Mouse (Mus musculus): ENCODE results near the gene Surf2.

DNA sequence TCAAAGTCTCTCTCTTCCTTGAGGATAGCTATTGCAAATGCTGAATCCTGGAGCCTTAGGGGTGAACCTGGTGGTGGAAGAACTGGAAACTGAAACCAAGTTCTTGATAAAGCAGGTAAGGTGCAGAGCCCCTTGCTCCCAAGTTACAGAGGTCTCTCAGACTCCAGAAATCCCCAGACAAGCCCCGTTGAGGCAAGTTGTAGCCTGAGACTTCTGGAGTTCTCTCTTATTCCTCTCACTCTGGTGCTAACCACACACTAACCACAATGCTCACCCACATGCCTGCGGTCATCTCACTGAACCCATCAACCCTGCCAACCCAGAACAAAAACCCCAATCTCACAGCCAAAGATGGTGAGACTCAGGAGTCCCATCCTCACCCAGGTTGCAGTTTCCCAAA is 19.1 kb downstream of the Surf2 start:
- no peak for TF ChIP-seq CTCF (IDR thresholded peaks at IDR 0.05; ENCODE audit: low read depth)
- no peak for TF ChIP-seq EP300 (IDR thresholded peaks at IDR 0.05; ENCODE audit: low read depth)

All from heart, postnatal 0 days (tissue).